Mouse (Mus musculus): ENCODE measurements around the gene Serpini1.

DNA sequence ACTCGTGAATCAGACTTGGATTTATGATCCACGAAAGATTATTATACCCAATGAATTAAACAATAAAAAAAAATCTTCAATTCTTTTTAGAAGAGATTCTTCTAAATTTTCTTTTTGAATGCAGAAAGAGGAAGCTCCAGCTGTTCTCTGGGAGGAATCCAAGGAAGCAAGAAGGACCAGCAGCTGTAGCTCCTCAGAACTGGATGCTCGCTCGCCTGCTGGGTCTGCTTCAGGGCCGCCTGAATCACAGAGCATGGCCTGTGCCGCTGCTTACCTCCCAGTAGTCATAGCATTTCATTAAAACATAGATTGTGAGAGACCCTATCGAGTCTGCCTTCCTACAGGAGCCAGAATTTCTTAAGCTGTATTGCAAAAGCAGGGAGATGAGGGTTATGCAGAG is 53.7 kb downstream of the Serpini1 start:
- TF ChIP-seq GATA1 (IDR thresholded peaks at IDR 0.05; ENCODE audit: borderline replicate concordance, low read length) = no peak
- no peak for TF ChIP-seq FLI1 (IDR thresholded peaks at IDR 0.05; ENCODE audit: low read length)
